Mouse (Mus musculus) lung, postnatal 0 days (tissue): ENCODE data around the gene Lix1l. TPM values are rescaled to one million over a fixed set of nuclear protein-coding genes. Genes with fewer than 3 reads are reported as not detected.

ENCODE experiments used
- ATAC-seq: fragments of 200-750 bp; cut with Nextera tagmentation; 2 replicates; pipeline ENCODE4 v1.8.0; 2017; ENCODE audit warnings: moderate library complexity
- DNase-seq: peaks from one replicate; pipeline ENCODE4 v3.0.0-alpha.2; 2016; ENCODE audit warnings: low spot score
- H3K27ac ChIP-seq: fragments of 300-500 bp; sonication (generic); 2 replicates; pipeline ENCODE4 v1.5.1; 2014; ENCODE audit warnings: antibody characterized with exemption, mild to moderate bottlenecking, low read length, mixed read lengths
- H3K27me3 ChIP-seq: fragments of 300-500 bp; sonication (generic); replicated peaks from 2 replicates; pipeline ENCODE4 v1.6.1; 2014; ENCODE audit warnings: low read length, mixed read lengths; ENCODE audit not compliant: insufficient read depth
- H3K36me3 ChIP-seq: fragments of 300-500 bp; sonication (generic); 2 replicates; pipeline ENCODE4 v1.6.1; 2014; ENCODE audit warnings: low read length, mixed read lengths; ENCODE audit not compliant: insufficient read depth
- H3K4me1 ChIP-seq: fragments of 300-500 bp; sonication (generic); 2 replicates; pipeline ENCODE4 v1.6.1; 2014; ENCODE audit warnings: antibody characterized with exemption, low read depth, low read length, mixed read lengths; ENCODE audit not compliant: insufficient read depth
- H3K4me2 ChIP-seq: fragments of 300-500 bp; sonication (generic); replicated peaks from 2 replicates; pipeline ENCODE4 v1.6.1; 2014; ENCODE audit warnings: low read depth, mild to moderate bottlenecking, low read length, moderate library complexity, mixed read lengths
- H3K4me3 ChIP-seq: fragments of 300-500 bp; sonication (generic); 2 replicates; pipeline ENCODE4 v1.5.1; 2014; ENCODE audit warnings: low read depth, low read length
- H3K9ac ChIP-seq: fragments of 300-500 bp; sonication (generic); replicated peaks from 2 replicates; pipeline ENCODE4 v1.6.1; 2014; ENCODE audit warnings: low read depth, mild to moderate bottlenecking
- H3K9me3 ChIP-seq: fragments of 300-500 bp; sonication (generic); 2 replicates; pipeline ENCODE4 v1.6.1; 2016; ENCODE audit warnings: low read length, mixed read lengths
- CTCF ChIP-seq: IDR thresholded peaks from 2 replicates; pipeline ENCODE4 v1.5.1; 2016; ENCODE audit warnings: antibody characterized with exemption, mild to moderate bottlenecking
- EP300 ChIP-seq: IDR thresholded peaks from 2 replicates; pipeline ENCODE4 v1.6.1; 2016; ENCODE audit warnings: antibody characterized with exemption, mild to moderate bottlenecking, control low read depth
- WGBS: fragments of 180-500 bp; shearing (Covaris S2); extraction: QIAGEN DNeasy Blood & Tissue Kit; methylation state at CpG from one replicate; pipeline ENCODE4 v1.1.7; 2014; 5-methylcytosine and 5-hydroxymethylcytosine counted together
- polyA plus RNA-seq: library from polyadenylated mRNA; unstranded; fragments of >200 nt; fragmentation: Nextera tagmentation; extraction: Ambion mirVana; gene quantifications from 2 replicates; pipeline ENCODE4 v1.2.1, GENCODE M21; 2015

Gene Lix1l
- 5.4 TPM in 2 replicates for polyA plus RNA-seq

- peak within 1 kb of the TSS; percentile 61 for H3K4me3 ChIP-seq
- H3K27ac ChIP-seq = peak within 1 kb of the TSS; percentile 89
- peak within 1 kb of the TSS; percentile 70 for H3K4me2 ChIP-seq
- under 1% methylated on average over 26 of the region's 27 CpGs for WGBS
- H3K27me3 ChIP-seq = peaks cover 8% of the 10 kb centered on the region; the same call in 1 of the 2 replicates
- no peaks in the 10 kb centered on the region for H3K9me3 ChIP-seq
- ATAC-seq = peak; percentile 97
- peak; percentile 98 for DNase-seq
- H3K9ac ChIP-seq = peak within 1 kb of the TSS; percentile 35; the same call in 1 of the 2 replicates
- H3K36me3 ChIP-seq = no peaks in the 10 kb centered on the region
- H3K4me1 ChIP-seq = peaks cover 17% of the 10 kb centered on the region
- TF ChIP-seq CTCF (no peak), EP300 (no peak)
Measured at GRCm38 (mm10) chr3:96600639-96601250, at the start of gene Lix1l. Gene Lix1l, plus strand, starts transcription at chr3:96601149.

- Histone ChIP-seq H3K4me3 (no peak overlapping the region), H3K9me3 (no peaks in the 10 kb centered on the region), H3K27ac (peak overlapping the region; percentile 89), H3K27me3 (no peaks in the 10 kb centered on the region), H3K9ac (peak overlapping the region; percentile 16; the same call in 1 of the 2 replicates), H3K4me2 (peak overlapping the region; percentile 27; the same call in 1 of the 2 replicates), H3K36me3 (no peaks in the 10 kb centered on the region), H3K4me1 (peaks cover 22% of the 10 kb centered on the region; the same call in 1 of the 2 replicates)
- DNase-seq (peak; percentile 96), ATAC-seq (peak; percentile 45)
- WGBS = 4% methylated on average over 8 of the region's 8 CpGs
- TF ChIP-seq CTCF = peak; percentile 82
- peak; percentile 99 for TF ChIP-seq EP300
Measured at GRCm38 (mm10) chr3:96551203-96551602, 49.7 kb upstream of the Lix1l start.

GRCm38 (mm10) chr3:96551890-96552289, 49.1 kb upstream of the Lix1l start:
- WGBS = 33% methylated on average over 7 of the region's 7 CpGs
- Histone ChIP-seq H3K27ac (peak overlapping the region; percentile 89), H3K27me3 (no peaks in the 10 kb centered on the region), H3K4me2 (peak overlapping the region; percentile 27; the same call in 1 of the 2 replicates), H3K9ac (peak overlapping the region; percentile 16; the same call in 1 of the 2 replicates), H3K9me3 (no peaks in the 10 kb centered on the region), H3K4me3 (no peak overlapping the region), H3K36me3 (no peaks in the 10 kb centered on the region), H3K4me1 (peaks cover 24% of the 10 kb centered on the region; the same call in 1 of the 2 replicates)
- peak; percentile 26; the same call in 1 of the 2 replicates for ATAC-seq
- no peak for TF ChIP-seq CTCF
- TF ChIP-seq EP300 = peak; percentile 98
- peak; percentile 63 for DNase-seq

DNA sequence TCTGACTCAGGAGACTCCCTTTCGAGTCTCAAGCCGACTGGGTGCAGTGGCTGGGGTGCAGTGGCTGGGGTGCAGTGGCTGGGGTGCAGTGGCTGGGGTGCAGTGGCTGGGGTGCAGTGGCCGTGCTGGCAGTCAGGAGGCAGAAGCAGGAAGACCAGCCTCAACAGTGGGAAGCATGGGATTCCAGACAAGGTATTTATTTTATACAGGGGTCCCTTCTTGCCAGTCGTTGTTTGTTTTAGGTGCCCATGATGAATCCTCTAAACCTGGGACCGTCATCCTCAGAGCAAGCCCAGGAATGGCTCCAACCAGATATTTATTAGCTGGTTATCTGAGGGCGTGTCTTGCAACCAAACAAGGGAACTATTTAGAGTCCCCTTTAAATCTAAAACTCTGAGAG, 47.3 kb upstream of the Lix1l start:
- Histone ChIP-seq H3K27me3 (no peaks in the 10 kb centered on the region), H3K4me2 (no peak overlapping the region), H3K36me3 (0 out of 2 replicates have a peak, but pooled peaks cover under 1% of the 10 kb centered on the region), H3K4me1 (peaks cover 24% of the 10 kb centered on the region; the same call in 1 of the 2 replicates), H3K9ac (no peak overlapping the region), H3K9me3 (no peaks in the 10 kb centered on the region), H3K4me3 (no peak overlapping the region), H3K27ac (peak overlapping the region; percentile 6; the same call in 1 of the 2 replicates)
- ATAC-seq = no peak
- WGBS = 67% methylated on average over 6 of the region's 6 CpGs
- no peak for DNase-seq
- no peak for TF ChIP-seq CTCF
- no peak for TF ChIP-seq EP300

GRCm38 (mm10) chr3:96554251-96554650, 46.7 kb upstream of the Lix1l start:
- Histone ChIP-seq H3K4me3 (no peak overlapping the region), H3K27ac (peak overlapping the region; percentile 99), H3K4me1 (peaks cover 24% of the 10 kb centered on the region; the same call in 1 of the 2 replicates), H3K27me3 (no peaks in the 10 kb centered on the region), H3K9ac (no peak overlapping the region), H3K4me2 (no peak overlapping the region), H3K36me3 (peaks cover 7% of the 10 kb centered on the region), H3K9me3 (no peaks in the 10 kb centered on the region)
- no peak for DNase-seq
- ATAC-seq = no peak
- 68% methylated on average over 6 of the region's 6 CpGs for WGBS
- TF ChIP-seq EP300 = peak; percentile 13; the same call in 1 of the 2 replicates
- TF ChIP-seq CTCF = no peak

DNA sequence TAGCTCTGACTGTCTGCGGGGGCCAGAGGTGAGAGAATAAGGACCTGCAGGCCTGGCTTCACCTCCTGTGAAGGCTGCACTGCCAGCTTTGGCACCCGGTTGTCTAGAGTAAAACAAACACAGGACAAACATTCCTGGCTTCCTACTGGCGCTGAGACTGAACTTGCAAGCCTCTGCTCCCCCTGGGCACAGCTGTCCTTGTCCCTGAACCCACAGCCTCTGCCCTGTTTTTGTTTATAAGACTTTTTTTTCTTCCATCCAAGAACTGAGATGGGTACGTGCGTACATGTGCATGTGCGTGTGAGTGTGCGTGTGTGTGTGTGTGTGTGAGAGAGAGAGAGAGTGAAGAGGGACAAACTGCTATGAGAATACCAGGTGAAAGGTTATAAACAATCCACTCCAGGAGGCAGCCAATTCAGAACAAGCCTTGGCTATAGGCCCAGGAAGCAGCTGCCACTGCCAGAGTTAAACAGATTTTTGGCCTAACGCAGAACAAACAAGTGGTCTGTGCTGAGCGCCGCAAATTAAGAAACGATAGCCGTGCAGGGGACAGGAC, 45.8 kb upstream of the Lix1l start:
- H3K36me3 ChIP-seq = peaks cover 15% of the 10 kb centered on the region
- peak; percentile 97 for DNase-seq
- peak overlapping the region; percentile 82 for H3K4me2 ChIP-seq
- H3K4me3 ChIP-seq = peak overlapping the region; percentile 90; the same call in 1 of the 2 replicates
- no peaks in the 10 kb centered on the region for H3K9me3 ChIP-seq
- TF ChIP-seq EP300 (peak; percentile 100), CTCF (no peak)
- H3K27me3 ChIP-seq = no peaks in the 10 kb centered on the region
- H3K27ac ChIP-seq = peak overlapping the region; percentile 99
- 6% methylated on average over 12 of the region's 12 CpGs for WGBS
- H3K4me1 ChIP-seq = peaks cover 24% of the 10 kb centered on the region; the same call in 1 of the 2 replicates
- H3K9ac ChIP-seq = peak overlapping the region; percentile 86
- peak; percentile 51 for ATAC-seq
